Mouse (Mus musculus) adrenal gland, postnatal 36 days (tissue): ENCODE results near the gene Hsd17b12. TPM values are rescaled to one million over a fixed set of nuclear protein-coding genes. Genes with fewer than 3 reads are reported as not detected.
A peak's percentile ranks its signal among the peaks of the same experiment; 100 is the strongest.

Experiments
- DNase-seq, 2 experiments: peaks; one replicate each; pipeline ENCODE4 v3.0.0; 2021; ENCODE audit warnings: mixed read lengths in 1 of 2
- total RNA-seq, 2 experiments: library from RNA; stranded (reverse); gene quantifications; 2 replicates each; pipeline ENCODE4 v1.2.3; 2021

Hsd17b12 gene
- total RNA-seq, 2 experiments from 2014 or later: 193 to 206 TPM

DNA sequence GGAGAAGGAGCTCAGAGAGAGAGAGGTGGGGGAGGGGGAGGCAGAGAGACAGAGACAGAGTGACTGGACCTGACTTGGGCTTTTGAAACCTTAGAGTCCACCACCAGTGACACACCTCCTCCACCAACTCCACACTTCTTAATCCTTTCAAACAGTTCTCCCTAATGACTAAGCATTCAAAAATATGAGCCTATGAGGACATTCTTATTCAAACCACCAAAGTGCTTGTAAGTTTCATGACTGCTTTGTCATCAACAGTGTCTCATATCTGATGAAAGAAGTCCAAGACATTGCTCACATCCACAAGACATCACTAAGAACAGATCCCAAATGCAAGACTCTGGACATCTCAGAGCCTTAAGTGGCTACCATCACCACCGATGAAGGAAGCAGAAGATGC, 67.9 kb downstream of the Hsd17b12 start:
- DNase-seq: no peak

- no peak for DNase-seq
Measured at GRCm38 (mm10) chr2:94069482-94069881, 88.3 kb downstream of the Hsd17b12 start.

- no peak for DNase-seq
Measured at GRCm38 (mm10) chr2:94066540-94067135, 91.1 kb downstream of the Hsd17b12 start.

- no peak for DNase-seq
Measured at GRCm38 (mm10) chr2:94066120-94066519, 91.6 kb downstream of the Hsd17b12 start.

- DNase-seq: peak; percentile 19 to 30
Measured at GRCm38 (mm10) chr2:94062791-94063190, 95.0 kb downstream of the Hsd17b12 start.

GRCm38 (mm10) chr2:94059459-94059858, 98.3 kb downstream of the Hsd17b12 start:
- DNase-seq: peak; percentile 52 to 72

- peak; percentile 27 to 50 for DNase-seq
Measured at GRCm38 (mm10) chr2:94054813-94055212, 103.0 kb downstream of the Hsd17b12 start.

- peak; percentile 50 to 55 for DNase-seq
Measured at GRCm38 (mm10) chr2:94051952-94052351, 105.8 kb downstream of the Hsd17b12 start.

- DNase-seq: no peak
Measured at GRCm38 (mm10) chr2:94050901-94051300, 106.9 kb downstream of the Hsd17b12 start.

DNA sequence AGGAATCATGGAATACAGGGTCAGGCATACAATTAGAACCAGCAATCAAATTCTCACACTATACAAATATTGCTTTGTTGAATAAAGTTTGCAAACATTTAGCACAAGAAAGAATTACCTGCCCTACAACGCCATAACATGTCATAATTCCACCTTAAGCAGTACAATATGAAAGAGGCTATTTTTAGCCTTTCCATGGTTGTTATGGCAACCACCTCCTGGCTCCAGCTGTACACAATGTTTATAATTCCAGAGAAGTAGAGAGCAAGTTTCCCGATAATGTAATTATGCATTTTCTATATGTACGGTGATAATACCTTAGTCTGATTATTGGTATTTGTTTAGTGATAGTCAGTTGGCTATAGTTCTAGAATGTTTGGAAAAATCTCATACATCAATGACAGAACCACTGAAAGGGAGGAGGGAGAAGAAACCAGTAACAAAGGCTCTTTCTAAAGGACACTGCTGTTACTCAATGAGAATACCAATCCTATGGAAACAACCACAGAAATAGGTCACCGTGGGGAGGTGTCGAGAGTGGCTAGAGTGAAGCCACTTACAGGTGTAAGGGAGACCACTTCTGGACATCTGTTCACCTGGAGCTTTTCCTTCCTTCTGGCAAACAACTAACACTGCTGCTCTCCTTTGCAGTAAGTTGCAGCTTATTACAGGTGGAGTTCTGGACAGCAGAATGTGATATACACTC, 108.1 kb downstream of the Hsd17b12 start:
- DNase-seq: no peak

DNA sequence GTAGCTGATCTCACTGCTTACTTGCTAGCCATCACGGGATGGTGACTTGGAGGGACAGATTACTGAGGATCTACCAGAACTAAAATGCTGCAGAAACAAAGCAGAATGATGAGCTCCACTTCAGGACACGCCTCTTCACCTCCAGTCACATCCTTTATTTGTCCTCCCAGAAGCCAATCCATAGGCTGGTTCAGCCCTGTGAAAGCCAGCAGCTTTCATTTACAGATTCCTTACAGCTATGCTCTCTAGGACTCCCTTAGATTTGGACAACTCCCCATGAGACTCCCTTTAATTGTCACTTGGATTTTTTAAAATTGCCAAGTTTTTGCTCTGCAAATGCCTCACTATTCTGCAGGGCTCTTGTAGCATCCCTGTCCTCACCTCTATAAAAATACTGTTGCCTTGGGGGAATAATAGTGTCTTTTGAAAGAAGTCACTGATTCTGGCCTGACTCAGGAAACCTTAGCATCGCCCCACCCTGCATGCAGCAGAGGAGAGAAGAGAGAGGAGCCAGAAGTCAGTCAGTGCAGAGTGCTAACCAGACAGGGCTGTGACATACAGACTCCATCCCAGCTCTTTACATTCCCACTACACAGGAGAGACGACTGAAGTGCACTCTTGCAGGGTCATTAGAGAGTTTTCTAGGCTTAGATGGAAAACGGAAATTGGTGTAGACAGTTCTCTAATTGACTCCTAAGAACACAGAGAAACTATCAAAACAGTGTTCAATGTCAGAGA, 108.9 kb downstream of the Hsd17b12 start:
- no peak for DNase-seq

DNA sequence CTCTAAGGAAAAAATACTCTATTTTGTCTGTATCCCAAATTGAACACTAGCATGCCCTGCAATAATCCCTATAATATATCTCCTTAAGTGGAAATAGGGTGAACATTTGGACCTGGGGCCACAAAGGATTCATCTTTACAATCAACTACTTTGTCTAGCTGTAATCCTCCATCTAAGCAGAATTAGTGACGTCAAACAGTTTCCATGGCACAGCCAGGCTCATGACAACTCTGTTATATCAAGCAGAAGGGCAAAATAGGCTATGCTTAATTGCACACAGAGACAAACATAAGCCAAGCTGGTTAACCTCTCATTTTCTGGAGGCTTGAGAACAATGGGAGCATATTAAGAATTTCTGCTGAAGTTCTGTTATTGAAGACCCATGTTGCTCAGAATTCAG, 109.5 kb downstream of the Hsd17b12 start:
- DNase-seq: no peak

- no peak for DNase-seq
Measured at GRCm38 (mm10) chr2:94045411-94046090, 112.2 kb downstream of the Hsd17b12 start.

GRCm38 (mm10) chr2:94044174-94044573, 113.6 kb downstream of the Hsd17b12 start:
- peak; percentile 7 for DNase-seq

DNA sequence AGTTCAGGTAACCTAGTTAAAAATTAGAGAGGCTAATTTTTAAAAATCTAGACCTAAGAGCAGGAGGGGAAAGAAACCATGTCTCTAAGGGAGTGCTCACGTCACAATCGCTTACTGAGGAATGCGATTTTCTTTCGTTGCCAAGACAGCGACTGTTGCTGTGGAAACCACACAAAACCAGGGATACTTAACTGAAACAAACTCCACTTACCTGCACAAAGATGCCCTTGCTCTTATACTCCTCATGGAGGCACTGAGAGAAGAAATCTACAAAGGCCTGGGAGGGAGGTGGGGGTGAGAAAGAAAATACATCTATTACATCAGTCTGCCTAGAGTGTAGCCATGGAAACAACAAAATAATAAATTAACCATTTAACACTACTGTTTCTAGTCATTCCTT, 114.1 kb downstream of the Hsd17b12 start:
- DNase-seq: no peak

GRCm38 (mm10) chr2:94042461-94042860, 115.3 kb downstream of the Hsd17b12 start:
- DNase-seq: no peak

- DNase-seq: no peak
Measured at GRCm38 (mm10) chr2:94040391-94041125, 117.2 kb downstream of the Hsd17b12 start.

GRCm38 (mm10) chr2:94035428-94036331, 122.1 kb downstream of the Hsd17b12 start:
- DNase-seq: peak; percentile 73

GRCm38 (mm10) chr2:94030602-94031001, 127.2 kb downstream of the Hsd17b12 start:
- DNase-seq: no peak

DNA sequence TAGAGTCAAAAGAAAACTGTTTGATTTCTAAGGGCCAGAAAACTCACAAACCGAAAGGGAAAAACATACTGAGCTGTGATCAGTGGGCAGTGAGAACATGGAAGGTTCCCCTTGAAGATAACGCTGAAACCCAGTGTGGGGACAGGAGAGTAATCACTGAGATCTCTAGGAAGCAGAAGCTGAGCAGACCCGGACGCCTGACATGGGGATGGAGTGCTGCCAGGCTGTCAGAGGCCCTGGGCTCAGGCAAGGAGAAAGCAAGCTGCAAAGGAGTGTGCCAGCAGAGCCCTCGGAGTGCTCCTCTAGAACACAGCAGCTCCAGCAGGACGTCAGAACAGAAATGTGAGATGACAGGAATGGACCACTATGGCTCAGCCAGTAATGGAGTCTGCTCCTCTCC, 133.1 kb downstream of the Hsd17b12 start:
- DNase-seq: no peak
